Mouse (Mus musculus): Measurements from ENCODE around the gene Pacrg. TPM values are rescaled to one million over a fixed set of nuclear protein-coding genes. Genes with fewer than 3 reads are reported as not detected.

The Pacrg gene
- polyA plus RNA-seq, 1 experiment = 1.6 TPM

GRCm38 (mm10) chr17:10514812-10515211 lies 325.3 kb downstream of the Pacrg start:
- Histone ChIP-seq H3K27ac (replicated peaks; ENCODE audit: low read depth, low read length) (no peak overlapping the region), H3K4me3 (ENCODE audit: insufficient read depth, low read depth, low read length) (no peak overlapping the region), H3K4me1 (ENCODE audit: control insufficient read depth, insufficient read depth, insufficient read length, low read length) (peaks cover 10% of the 10 kb centered on the region)

GRCm38 (mm10) chr17:10510913-10511759 lies 329.0 kb downstream of the Pacrg start:
- H3K27ac ChIP-seq (replicated peaks; ENCODE audit: low read depth, low read length) = peak overlapping the region; percentile 25; the same call in 1 of the 2 replicates
- H3K4me1 ChIP-seq (ENCODE audit: control insufficient read depth, insufficient read depth, insufficient read length, low read length) = peaks cover 13% of the 10 kb centered on the region
- no peak overlapping the region for H3K4me3 ChIP-seq (ENCODE audit: insufficient read depth, low read depth, low read length)

GRCm38 (mm10) chr17:10510467-10510866 lies 329.6 kb downstream of the Pacrg start:
- H3K27ac ChIP-seq (replicated peaks; ENCODE audit: low read depth, low read length) = peak overlapping the region; percentile 25; the same call in 1 of the 2 replicates
- H3K4me1 ChIP-seq (ENCODE audit: control insufficient read depth, insufficient read depth, insufficient read length, low read length) = peaks cover 13% of the 10 kb centered on the region
- H3K4me3 ChIP-seq (ENCODE audit: insufficient read depth, low read depth, low read length) = no peak overlapping the region

- H3K4me1 ChIP-seq (ENCODE audit: control insufficient read depth, insufficient read depth, insufficient read length, low read length) = peaks cover 13% of the 10 kb centered on the region
- no peak overlapping the region for H3K27ac ChIP-seq (replicated peaks; ENCODE audit: low read depth, low read length)
- no peak overlapping the region for H3K4me3 ChIP-seq (ENCODE audit: insufficient read depth, low read depth, low read length)
Observed at GRCm38 (mm10) chr17:10508088-10508487, 332.0 kb downstream of the Pacrg start.

- Histone ChIP-seq H3K27ac (replicated peaks; ENCODE audit: low read depth, low read length) (no peak overlapping the region), H3K4me1 (ENCODE audit: control insufficient read depth, insufficient read depth, insufficient read length, low read length) (peaks cover 13% of the 10 kb centered on the region), H3K4me3 (ENCODE audit: insufficient read depth, low read depth, low read length) (no peak overlapping the region)
Observed at GRCm38 (mm10) chr17:10507466-10507865, 332.6 kb downstream of the Pacrg start.

- Histone ChIP-seq H3K4me3 (ENCODE audit: insufficient read depth, low read depth, low read length) (no peak overlapping the region), H3K27ac (replicated peaks; ENCODE audit: low read depth, low read length) (no peak overlapping the region), H3K4me1 (ENCODE audit: control insufficient read depth, insufficient read depth, insufficient read length, low read length) (peaks cover 13% of the 10 kb centered on the region)
Observed at GRCm38 (mm10) chr17:10506896-10507295, 333.2 kb downstream of the Pacrg start.

GRCm38 (mm10) chr17:10501439-10501838 lies 338.7 kb downstream of the Pacrg start:
- Histone ChIP-seq H3K4me3 (ENCODE audit: insufficient read depth, low read depth, low read length) (no peak overlapping the region), H3K27ac (replicated peaks; ENCODE audit: low read depth, low read length) (peak overlapping the region; percentile 92), H3K4me1 (ENCODE audit: control insufficient read depth, insufficient read depth, insufficient read length, low read length) (peaks cover 8% of the 10 kb centered on the region; the same call in 1 of the 2 replicates)

GRCm38 (mm10) chr17:10500795-10501432 lies 339.2 kb downstream of the Pacrg start:
- peak overlapping the region; percentile 92 for H3K27ac ChIP-seq (replicated peaks; ENCODE audit: low read depth, low read length)
- H3K4me3 ChIP-seq (ENCODE audit: insufficient read depth, low read depth, low read length) = no peak overlapping the region
- H3K4me1 ChIP-seq (ENCODE audit: control insufficient read depth, insufficient read depth, insufficient read length, low read length) = peaks cover 8% of the 10 kb centered on the region; the same call in 1 of the 2 replicates

- peaks cover 11% of the 10 kb centered on the region; the same call in 1 of the 2 replicates for H3K4me1 ChIP-seq (ENCODE audit: control insufficient read depth, insufficient read depth, insufficient read length, low read length)
- H3K4me3 ChIP-seq (ENCODE audit: insufficient read depth, low read depth, low read length) = no peak overlapping the region
- peak overlapping the region; percentile 49 for H3K27ac ChIP-seq (replicated peaks; ENCODE audit: low read depth, low read length)
Observed at GRCm38 (mm10) chr17:10498935-10499655, 341.0 kb downstream of the Pacrg start.

GRCm38 (mm10) chr17:10497781-10498420 lies 342.2 kb downstream of the Pacrg start:
- peak overlapping the region; percentile 48 for H3K4me3 ChIP-seq (ENCODE audit: insufficient read depth, low read depth, low read length)
- peaks cover 11% of the 10 kb centered on the region; the same call in 1 of the 2 replicates for H3K4me1 ChIP-seq (ENCODE audit: control insufficient read depth, insufficient read depth, insufficient read length, low read length)
- peak overlapping the region; percentile 91 for H3K27ac ChIP-seq (replicated peaks; ENCODE audit: low read depth, low read length)

- peak overlapping the region; percentile 74 for H3K4me3 ChIP-seq (ENCODE audit: insufficient read depth, low read depth, low read length)
- H3K27ac ChIP-seq (replicated peaks; ENCODE audit: low read depth, low read length) = peak overlapping the region; percentile 95
- peaks cover 13% of the 10 kb centered on the region for H3K4me1 ChIP-seq (ENCODE audit: control insufficient read depth, insufficient read depth, insufficient read length, low read length)
Observed at GRCm38 (mm10) chr17:10496066-10496465, 344.0 kb downstream of the Pacrg start.

GRCm38 (mm10) chr17:10495588-10495987 lies 344.5 kb downstream of the Pacrg start:
- Histone ChIP-seq H3K4me3 (ENCODE audit: insufficient read depth, low read depth, low read length) (peak overlapping the region; percentile 74; the same call in 1 of the 2 replicates), H3K4me1 (ENCODE audit: control insufficient read depth, insufficient read depth, insufficient read length, low read length) (peaks cover 15% of the 10 kb centered on the region), H3K27ac (replicated peaks; ENCODE audit: low read depth, low read length) (peak overlapping the region; percentile 95)

- peak overlapping the region; percentile 82 for H3K27ac ChIP-seq (replicated peaks; ENCODE audit: low read depth, low read length)
- peaks cover 31% of the 10 kb centered on the region for H3K4me1 ChIP-seq (ENCODE audit: control insufficient read depth, insufficient read depth, insufficient read length, low read length)
- no peak overlapping the region for H3K4me3 ChIP-seq (ENCODE audit: insufficient read depth, low read depth, low read length)
Observed at GRCm38 (mm10) chr17:10493124-10493523, 347.0 kb downstream of the Pacrg start.

GRCm38 (mm10) chr17:10490374-10491169 lies 349.5 kb downstream of the Pacrg start:
- peaks cover 35% of the 10 kb centered on the region for H3K4me1 ChIP-seq (ENCODE audit: control insufficient read depth, insufficient read depth, insufficient read length, low read length)
- H3K4me3 ChIP-seq (ENCODE audit: insufficient read depth, low read depth, low read length) = no peak overlapping the region
- H3K27ac ChIP-seq (replicated peaks; ENCODE audit: low read depth, low read length) = peak overlapping the region; percentile 71
